Mouse (Mus musculus): ENCODE measurements around the gene Mfap3l.

DNA sequence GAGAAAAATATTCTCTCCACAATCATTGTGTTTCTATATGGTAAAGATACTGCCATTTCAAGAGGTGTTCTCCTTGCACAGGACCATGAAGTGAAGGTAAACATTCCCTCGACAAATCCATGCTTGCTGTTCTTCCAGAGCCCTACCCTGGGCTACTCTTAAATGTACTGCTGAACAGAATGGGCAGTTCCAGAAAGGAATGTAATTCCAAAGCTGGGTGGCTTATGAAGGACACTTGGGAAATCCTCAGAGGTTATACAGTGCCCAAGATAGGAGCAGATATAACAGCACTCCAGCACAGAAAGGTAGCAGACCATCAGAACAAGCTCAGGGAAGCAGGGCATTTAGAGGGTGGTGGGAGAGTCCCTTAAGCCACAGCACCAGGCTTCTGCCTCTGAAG is 9.2 kb upstream of the Mfap3l start:
- TF ChIP-seq CTCF (IDR thresholded peaks at IDR 0.05; ENCODE audit: low read depth) (no peak), EP300 (IDR thresholded peaks at IDR 0.05; ENCODE audit: low read depth) (no peak)
